Comparison of ENCODE assay signal across 8 mouse cellular contexts in the genomic region with DNA sequence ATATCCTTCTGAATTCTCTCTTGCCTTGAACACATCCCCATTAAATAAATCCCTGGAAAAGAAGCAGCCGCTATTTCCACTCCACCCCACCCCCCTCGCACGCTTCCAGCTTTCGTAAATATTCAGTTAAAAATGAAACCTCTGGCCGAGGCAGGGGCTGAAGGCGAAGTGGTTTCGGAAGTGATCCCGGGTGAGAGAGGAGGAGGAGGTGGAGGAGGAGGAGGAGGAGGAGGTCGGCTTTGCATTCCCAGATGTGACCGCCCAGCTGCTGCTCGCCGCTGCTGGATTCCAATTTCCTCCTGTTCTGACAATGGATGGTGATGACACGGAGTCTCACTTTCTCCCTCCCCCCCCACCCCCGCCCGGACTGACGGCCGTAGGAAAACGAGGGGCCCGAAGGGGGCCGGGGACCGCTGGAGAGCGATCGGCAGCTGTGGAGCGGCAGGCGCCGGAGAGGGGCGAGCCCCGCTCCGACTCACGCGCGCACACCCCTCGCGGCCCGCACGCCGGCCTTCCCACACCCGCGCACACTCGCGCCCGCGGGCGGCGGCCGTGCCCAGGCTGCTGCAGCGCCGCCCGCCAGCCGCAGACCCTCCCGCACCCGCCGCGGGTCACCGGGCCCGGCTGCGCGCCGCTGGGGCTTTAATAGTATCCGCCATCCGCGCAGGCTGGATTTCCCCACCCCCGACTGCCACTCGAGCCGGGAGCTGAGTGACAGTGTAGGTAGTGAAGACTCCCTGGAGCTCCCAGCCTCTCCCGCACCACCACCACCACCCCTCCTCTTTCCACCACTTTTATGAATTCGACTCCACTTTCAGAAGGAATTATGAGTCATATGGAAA. TPM values are rescaled to one million over a fixed set of nuclear protein-coding genes. Genes with fewer than 3 reads are reported as not detected.
A peak's percentile ranks its signal among the peaks of the same experiment; 100 is the strongest.
DNase-seq lines count a peak whose midpoint lies in the region.

A gene (minus strand): TSS at position 312 of the 842 bp plus-strand sequence.

- peak within 1 kb of the TSS; percentile 97 for H3K27ac ChIP-seq in hindbrain, embryonic 10.5 days

- peak; percentile 58 for DNase-seq in R1 (ENCODE audit: low read depth, low spot score)
- peak; percentile 59 to 69 for DNase-seq in cerebellum, postnatal 14 days
- peak; percentile 52 to 66 for DNase-seq in frontal cortex, postnatal 10 days (ENCODE audit: low spot score in 2 of 2)
- peak; percentile 79 for DNase-seq in hindbrain, embryonic 10.5 days (ENCODE audit: low spot score)
- peak; percentile 54 to 67 for DNase-seq in layer of hippocampus, postnatal 14 days (ENCODE audit: low spot score in 2 of 2)
- peak; percentile 58 for DNase-seq in lung, postnatal 10 days
- peak; percentile 22 for DNase-seq in ovary, postnatal 14 days (ENCODE audit: low spot score)
- DNase-seq in thymus, postnatal 25 days, result peak; percentile 41

- peaks cover 19% of the 10 kb centered on the region for H3K27me3 ChIP-seq in hindbrain, embryonic 10.5 days (ENCODE audit: insufficient read depth, poor library complexity, severe bottlenecking)

- H3K36me3 ChIP-seq in hindbrain, embryonic 10.5 days, result no peaks in the 10 kb centered on the region

- H3K4me3 ChIP-seq in hindbrain, embryonic 10.5 days, result peak within 1 kb of the TSS; percentile 81

- H3K4me1 ChIP-seq in hindbrain, embryonic 10.5 days (replicated peaks), result peaks cover 18% of the 10 kb centered on the region

- H3K9me3 ChIP-seq in hindbrain, embryonic 10.5 days, result no peaks in the 10 kb centered on the region

- under 1% methylated on average over 67 of the region's 67 CpGs for WGBS in hindbrain, embryonic 10.5 days

RNA-seq across cellular contexts. Expression of the gene that starts here (rescaled TPM):
- 10.7 and 13.7 TPM in 2 replicates for polyA plus RNA-seq in hindbrain, embryonic 10.5 days (2016; fragmentation: Nextera tagmentation; extraction: Ambion mirVana)
- total RNA-seq in layer of hippocampus, postnatal 14 days (2021), result 10 to 100 TPM; 58.6 to 59.2 TPM

Comparison
In these comparisons a context has a peak if more than half of its experiments do, and no peak if none do; other contexts are left out.
1. Peak in every context shown above with its lines: DNase-seq, H3K4me3 ChIP-seq and H3K27ac ChIP-seq.
2. DNase-seq: peak in every context shown above with its lines; median percentile 79 in hindbrain, embryonic 10.5 days; 64 in cerebellum, postnatal 14 days; 60 in layer of hippocampus, postnatal 14 days; 59 in frontal cortex, postnatal 10 days; 58 in R1; 58 in lung, postnatal 10 days; 41 in thymus, postnatal 25 days; 22 in ovary, postnatal 14 days.